Mouse (Mus musculus): ENCODE results near the gene Cwf19l1.
A peak's percentile ranks its signal among the peaks of the same experiment; 100 is the strongest.

Gene Cwf19l1

DNA sequence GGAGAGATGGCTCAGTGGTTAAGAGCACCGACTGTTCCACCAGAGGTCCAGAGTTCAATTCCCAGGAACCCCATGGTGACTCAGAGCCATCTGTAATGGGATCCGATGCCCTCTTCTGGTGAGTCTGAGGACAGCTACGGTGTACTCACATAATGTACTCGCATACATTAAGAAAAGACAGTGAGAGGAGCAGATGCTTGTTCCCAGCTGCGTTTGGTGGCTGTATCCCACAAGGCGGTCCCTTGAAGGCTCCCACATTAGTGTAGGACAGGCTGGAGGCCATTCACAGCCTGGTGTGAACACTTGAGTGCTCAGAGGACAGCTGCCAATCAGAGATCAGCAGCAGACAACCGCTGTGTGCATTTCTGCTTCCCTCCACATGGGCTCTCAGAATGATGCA, 24.0 kb downstream of the Cwf19l1 start:
- no peak for DNase-seq (ENCODE audit: extremely low read depth, low read depth)

DNA sequence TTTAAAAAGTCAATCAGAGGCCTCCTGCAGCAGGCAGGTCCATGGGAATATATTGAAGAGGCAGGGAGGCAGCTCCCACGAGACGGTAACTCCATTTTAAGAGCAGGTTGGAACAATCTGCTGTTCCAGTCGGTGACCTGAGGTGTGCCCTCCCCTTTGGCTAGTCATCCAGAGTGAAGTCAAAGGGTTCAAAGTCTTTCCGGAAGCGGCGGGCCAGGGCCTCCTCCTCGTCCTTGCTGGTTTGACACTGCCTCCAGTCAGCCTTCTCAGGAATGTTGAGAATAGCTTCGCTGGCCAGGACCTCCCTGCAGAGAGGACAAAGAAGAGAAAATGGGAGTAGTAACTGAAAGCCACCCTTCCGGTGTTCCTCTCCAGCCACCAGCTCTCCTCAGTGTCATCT, 25.3 kb downstream of the Cwf19l1 start:
- DNase-seq (ENCODE audit: extremely low read depth, low read depth) = no peak

DNA sequence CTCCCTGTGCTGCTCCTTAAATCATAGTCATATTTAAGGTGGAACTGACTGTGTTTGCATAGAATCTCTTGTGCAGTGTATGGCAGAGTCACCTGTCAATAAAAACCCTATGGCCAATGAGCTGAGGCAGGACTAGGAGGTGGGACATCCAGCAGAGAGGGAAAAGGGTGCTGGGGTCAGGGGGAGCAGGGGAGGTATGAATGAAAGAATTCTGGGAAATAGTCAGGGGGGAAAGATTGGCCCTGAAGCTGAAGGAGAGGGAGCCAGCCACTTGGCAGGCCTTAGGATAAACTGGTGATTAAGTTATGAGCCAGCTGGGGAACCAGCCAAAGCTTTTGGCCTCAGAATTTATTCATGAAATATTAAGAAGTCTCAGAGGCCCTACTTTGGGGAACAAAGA, 26.7 kb downstream of the Cwf19l1 start:
- DNase-seq (ENCODE audit: extremely low read depth, low read depth) = no peak

DNA sequence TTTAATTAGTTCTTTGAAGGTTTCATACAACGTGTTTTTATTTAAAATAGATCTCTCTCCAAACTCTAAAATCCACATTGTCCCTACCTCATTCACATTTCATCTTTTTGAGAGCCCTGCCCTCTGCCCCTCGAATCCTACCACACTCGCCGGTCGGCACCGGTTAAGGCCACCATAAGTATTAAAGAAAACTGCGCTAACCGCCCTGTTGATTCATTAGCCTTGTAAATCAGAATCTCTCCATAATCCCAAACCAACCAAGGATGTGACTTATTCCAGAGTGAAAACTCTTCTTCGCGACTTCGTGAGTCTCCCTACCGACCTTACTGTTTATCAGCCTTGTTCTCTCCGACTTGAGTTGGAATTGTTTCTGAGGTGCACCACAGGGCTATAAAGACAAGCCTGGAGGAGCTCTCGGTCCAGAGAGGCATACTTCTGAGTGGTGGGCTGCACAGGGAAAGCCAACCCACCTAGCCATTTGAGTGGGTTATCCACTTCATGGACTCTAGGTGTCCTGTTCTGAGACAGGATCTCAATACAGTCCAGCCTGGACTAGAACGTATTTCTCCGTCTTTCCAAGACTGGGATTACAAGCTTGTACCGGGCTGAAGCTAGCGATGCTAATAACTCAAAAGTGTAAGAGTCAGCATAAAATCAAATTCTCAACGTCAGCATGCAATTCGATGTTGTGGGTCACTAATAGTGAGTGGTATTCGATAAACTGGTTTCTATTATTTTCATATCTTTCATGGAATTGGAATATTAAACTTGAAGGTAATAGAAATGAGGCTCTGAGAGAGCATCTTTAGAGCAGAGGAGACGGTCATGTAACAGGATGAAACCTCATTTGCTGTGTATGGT, 27.8 kb downstream of the Cwf19l1 start:
- no peak for DNase-seq (ENCODE audit: extremely low read depth, low read depth)

DNA sequence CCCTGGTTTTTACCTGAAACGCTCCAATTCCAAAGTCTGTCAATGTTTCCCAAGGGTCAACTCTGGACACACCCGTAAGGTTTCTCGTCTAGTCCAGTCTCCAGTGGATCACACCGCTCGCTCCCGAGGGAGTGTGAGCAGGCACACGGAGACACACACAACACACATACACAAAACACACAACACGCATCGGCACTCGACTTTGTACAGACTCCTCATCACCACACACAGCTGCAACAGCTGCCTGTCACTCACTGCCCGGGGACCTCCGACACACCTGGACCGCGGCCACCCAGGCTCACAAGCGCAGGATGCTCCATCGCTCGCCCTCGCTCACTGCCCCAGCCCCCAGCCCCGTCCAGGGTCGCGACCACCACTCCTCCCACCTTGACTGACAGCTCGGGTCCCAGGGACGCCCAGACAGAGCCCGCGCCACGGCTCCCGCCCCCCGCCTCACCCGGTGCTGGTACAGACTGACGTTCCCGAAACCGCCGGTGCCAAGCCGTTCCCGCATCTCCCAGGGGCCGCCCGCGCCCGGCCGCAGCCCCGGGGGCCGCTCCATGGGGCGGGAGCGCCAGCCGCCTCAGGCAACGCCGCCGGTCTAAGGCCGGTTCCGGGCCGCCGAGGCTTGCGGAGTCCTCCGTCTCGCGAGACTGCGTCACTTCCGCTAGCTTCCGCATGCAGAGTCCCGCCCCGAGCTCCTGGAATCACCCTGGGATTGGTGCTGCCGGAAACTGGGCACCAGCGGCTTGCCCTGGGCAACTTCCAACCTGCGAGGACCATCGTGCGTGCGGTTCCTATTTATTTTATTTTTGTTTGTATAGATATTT, 28.6 kb downstream of the Cwf19l1 start, which contains the start of gene Chuk:
TSS of gene Chuk (minus strand) at position 650 of the 830 bp plus-strand sequence.
- DNase-seq (ENCODE audit: extremely low read depth, low read depth) = peak; percentile 90

DNA sequence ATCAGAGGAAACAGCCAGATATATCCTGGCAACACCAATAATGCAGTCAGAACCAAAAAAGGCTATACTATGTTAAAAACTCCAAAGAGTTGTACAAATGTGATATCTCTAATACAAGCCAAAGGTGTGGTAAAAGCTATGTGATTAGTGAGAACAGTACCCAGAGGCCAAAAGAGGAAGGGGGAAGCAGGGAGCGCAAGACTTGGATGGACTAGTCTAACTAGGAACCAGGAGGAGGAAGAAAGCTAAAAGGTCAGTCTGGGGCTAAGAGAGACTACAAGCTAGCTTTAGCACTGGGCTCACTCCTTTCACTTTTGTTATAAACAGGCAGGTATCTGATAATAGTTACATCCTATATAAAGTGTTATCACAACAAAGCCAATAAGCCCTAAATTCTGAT, 31.3 kb downstream of the Cwf19l1 start:
- no peak for DNase-seq (ENCODE audit: extremely low read depth, low read depth)

DNA sequence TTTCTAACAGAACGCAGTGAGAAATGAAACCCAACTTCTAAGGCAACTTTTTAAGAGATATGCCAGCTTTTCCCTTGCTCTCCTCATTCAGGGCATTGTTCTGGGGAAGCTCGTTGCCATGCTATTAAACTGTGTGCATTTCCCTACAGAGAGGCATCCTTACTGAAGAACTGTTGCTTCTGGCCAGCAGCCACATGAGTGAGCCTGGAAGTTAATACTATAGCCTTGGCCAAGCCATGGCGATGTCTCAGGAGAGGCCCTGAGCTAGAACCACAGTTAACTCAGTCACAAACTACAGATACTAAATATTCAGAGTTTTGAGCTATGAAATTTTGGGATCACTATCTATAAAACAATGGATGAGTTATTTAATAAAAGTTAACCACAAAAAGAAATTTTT, 32.7 kb downstream of the Cwf19l1 start:
- no peak for DNase-seq (ENCODE audit: extremely low read depth, low read depth)

DNA sequence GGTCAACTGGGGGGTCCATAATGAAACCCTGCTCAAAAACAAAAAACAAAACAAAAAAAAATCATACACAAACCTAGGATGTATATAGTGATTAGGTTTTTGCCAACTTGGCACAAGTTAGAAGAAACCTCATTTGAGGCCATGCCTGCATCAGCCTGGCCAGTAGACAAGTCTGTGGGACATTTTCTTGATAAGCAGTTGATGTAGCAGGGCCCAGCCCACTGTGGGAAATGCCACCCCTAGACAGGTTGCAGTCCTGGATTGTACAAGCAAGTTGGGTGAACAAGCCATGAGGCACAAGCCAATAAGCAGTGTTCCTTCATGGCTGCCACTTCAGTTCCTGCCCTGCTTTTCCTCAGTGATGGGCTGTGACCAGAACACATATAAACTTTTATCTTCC, 34.8 kb downstream of the Cwf19l1 start:
- no peak for DNase-seq (ENCODE audit: extremely low read depth, low read depth)

DNA sequence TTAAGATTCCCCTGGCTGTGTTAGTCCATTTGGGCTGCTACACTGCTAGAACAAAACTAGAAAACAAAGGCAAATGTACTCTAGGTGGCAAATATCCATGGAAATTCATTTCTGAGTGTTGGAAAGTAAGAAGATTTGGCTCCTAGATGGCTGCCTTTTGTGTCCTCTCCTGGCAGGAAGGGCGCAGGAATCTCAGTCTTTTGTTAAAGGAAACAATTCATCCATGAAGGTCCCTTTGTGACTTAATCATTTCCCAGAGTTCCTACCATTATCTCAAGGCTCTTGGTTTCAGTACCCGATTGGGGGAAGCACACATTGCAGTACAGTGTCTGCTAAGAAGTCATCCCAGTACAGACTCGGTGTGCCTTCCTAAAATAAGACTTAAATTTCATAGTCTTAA, 49.4 kb downstream of the Cwf19l1 start:
- no peak for DNase-seq (ENCODE audit: extremely low read depth, low read depth)

DNA sequence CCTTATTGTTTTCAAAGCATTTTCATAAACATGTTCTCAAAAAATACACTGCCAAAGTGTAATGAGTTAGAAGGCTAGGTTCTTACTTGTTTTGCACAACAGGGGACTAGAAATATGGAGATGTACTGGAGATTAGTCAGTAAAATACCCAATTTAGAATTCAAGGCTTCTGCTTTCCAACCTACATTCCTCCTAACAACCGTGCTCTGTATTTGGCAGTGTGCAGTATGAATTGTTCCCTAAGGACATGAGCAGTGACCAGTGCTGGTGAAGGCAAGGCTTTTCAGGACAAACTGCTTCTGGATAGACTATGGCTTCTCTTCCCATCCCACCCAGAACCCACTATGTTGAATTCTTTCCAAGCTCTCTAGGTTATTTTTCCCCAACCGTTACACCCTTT, 54.8 kb downstream of the Cwf19l1 start:
- no peak for DNase-seq (ENCODE audit: extremely low read depth, low read depth)

DNA sequence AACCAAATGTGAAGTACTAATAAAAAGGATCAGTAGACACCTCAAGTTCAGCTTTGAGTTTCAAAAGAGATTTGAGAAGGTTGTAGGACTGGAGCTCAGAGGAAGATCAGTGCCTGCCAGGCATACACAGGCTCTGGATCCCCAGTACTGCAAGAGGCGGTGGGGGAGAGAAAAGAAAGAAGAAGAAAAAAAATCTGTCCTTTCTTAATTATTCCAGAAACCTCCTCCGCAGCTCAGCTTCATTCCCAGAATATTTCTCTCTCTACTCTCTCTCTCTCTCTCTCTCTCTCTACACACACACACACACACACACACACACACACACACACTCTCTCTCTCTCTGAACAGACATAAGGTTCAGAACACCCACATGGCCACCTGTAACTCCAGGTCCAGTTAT, 55.7 kb downstream of the Cwf19l1 start:
- DNase-seq (ENCODE audit: extremely low read depth, low read depth) = no peak

DNA sequence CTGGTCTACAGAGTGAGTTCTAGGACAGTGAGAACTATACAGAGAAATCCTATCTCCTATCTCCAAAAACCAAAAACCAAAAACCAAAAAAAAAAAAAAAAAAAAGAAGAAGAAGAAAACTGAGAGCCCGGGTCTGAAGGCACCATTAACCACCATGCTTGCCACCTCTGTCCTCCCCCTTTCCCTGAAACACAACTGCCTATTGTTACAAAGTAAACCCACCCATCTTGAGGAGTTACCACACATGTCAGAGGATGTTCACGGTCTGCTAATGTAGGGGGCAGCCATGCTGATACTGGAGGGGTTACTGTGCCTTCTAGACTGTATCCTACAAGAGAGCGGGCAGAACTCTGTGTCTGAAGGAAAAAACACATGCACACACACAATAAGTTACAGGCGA, 58.7 kb downstream of the Cwf19l1 start:
- no peak for DNase-seq (ENCODE audit: extremely low read depth, low read depth)

DNA sequence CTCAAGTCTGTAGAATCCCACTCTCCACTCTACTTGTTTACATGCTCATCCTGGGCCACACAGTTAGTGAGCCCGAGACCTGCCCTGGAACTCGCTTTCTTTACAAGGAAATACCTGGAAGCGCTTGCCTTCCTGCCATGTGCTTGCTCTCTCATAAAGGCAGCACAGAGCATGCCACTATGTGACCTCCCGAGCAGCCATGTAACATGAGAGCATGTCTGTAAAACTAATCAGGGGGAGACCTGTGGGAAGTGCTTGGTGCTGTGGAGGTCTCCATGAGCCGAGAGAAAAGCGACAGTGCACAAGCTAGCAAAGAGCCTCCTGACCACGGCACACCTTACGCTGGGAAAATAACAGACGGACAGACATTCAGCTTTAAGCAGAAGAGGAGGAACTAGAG, 59.2 kb downstream of the Cwf19l1 start:
- DNase-seq (ENCODE audit: extremely low read depth, low read depth) = no peak

DNA sequence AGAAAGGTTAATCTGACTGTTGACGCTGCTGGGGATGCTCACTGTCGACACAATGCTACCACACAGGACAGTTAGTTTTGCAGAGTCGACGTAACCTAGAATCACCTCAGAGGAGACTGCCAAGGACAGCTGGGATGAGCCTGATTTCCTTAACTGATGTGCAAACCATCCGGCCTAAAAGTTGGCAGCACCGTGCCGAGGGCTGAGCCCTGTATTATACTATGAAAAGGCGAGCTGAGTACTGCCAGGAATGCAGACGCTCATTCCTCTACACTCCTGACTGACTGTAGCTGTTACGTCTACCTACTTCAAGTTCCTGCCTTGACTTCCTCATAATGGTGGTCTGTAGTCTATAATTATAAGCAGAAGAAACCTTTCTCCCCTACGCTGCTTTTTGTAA, 60.7 kb downstream of the Cwf19l1 start:
- no peak for DNase-seq (ENCODE audit: extremely low read depth, low read depth)

DNA sequence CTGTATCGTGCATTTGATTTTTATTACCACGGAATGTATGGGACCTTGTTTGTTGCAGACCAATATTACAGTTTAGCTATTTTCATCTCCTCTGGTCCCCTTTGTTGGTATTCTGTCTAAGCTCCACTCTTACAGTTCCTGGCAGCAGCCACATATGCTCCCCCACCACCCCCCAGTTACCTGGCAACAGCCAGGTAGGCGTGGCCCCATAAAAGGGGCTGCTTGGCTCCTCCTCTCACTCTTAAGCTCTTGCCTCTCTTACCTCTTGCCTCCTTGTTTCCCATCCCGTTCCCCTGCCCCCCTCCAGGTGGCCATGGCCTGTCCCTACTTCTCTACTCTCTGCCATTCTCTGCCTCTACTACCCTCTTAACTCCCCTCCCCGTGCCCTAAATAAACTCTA, 64.5 kb downstream of the Cwf19l1 start:
- DNase-seq (ENCODE audit: extremely low read depth, low read depth) = no peak

DNA sequence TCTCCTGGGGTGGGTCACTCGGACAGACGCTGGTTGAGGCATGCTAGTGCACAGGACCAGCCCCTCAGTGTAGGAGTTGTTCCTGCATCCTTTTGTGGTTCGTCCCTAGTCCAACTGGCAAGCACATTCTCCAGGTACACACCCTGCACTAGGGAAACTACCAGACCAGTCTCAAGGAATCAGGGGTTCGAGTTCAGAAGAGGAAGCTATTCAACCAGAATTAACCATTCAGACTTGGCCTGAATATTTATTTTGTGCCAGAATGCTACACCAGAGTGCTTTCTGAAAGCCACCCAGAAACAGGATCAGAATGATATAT, 65.8 kb downstream of the Cwf19l1 start:
- DNase-seq (ENCODE audit: extremely low read depth, low read depth) = no peak

DNA sequence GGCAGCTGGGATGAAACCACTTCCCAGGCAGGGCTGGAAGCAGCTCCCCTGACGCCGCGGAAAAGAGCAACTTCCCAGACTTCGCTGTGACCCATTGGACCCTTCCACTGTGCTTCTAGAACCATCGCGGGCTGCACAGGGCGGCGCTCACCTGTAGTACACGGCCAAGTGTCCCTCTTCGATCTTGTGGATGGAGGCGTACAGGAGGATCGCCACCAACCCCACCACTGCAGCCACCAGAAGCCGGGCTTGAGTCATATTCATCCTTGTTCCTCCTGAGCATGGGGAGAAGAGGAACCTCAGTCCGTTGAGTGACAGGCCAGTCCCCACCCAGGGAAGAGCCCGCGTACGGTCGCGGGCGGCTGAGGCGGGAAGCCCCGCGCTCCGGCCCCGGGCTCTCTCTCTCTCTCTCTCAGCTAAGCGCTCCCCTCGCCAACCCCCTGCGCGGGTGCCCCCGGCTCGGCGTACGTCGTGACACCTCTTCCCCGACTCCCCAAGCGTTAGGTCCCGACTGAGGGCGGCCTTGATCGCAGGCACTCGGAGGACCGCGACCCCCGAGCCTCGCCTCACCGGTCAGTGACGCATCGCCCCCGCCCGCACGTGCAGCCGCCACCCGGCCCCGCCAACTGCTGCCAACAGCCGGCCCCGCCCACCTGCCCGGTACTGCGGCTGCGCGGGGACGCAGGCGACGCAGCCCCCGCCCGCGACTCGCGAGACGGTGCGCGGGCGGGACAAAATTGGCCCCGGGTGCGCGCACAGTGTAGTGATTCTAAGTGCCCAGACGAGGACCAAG, 66.4 kb downstream of the Cwf19l1 start, which contains the start of gene Erlin1:
TSS of gene Erlin1 (minus strand) at position 665 of the 793 bp plus-strand sequence.
- DNase-seq (ENCODE audit: extremely low read depth, low read depth) = peak; percentile 60

DNA sequence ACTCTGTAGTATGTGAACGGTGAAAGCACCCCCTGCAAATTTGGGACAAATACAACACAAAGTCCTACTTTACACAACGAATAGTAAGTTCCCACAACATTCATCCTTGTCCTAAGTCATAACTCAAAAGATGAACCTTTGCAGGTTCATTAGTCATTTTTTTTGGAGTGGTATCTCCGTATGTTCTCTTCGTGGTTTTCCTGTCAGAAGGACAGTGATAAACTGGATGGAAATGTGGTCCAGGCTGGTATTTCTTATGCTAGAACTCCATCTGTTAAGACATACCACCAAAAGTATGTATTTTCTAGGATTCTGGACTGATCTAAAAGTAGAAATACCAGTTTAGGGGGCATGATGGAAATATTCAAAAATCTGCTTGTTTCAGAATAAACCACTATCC, 67.4 kb downstream of the Cwf19l1 start:
- peak; percentile 26 for DNase-seq (ENCODE audit: extremely low read depth, low read depth)

DNA sequence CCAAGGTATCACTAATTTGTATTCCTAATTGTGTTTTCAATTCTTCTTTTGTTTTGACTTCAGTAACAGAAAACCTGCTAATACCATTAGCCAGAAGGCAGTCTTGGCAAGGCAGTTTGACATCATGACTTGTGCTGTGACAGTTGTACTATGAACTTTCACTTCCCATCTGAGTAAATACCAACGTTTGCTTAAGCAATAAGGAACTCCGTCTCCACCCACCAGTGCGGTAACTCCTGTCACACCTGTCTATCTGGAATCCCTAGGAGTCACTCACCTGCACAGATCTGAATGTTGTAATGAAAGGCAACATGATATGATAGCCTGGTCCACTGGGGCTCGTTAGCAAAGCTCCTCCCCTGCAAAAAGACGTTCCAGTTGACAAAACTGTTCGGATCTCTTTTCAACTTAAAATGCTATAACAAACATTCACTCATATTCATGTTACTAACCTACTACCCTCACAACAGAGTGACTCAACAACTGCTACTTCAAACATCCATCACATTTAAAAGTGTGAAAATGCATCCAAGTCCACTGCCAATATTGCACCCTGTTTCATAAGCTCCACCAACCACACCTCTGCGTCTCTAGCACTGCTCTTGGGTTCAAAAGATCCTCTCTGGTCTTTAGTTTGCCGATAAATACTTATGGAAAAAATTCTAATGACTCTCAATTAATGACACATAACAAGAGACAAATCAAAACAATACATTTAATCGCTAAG, 68.2 kb downstream of the Cwf19l1 start:
- no peak for DNase-seq (ENCODE audit: extremely low read depth, low read depth)

DNA sequence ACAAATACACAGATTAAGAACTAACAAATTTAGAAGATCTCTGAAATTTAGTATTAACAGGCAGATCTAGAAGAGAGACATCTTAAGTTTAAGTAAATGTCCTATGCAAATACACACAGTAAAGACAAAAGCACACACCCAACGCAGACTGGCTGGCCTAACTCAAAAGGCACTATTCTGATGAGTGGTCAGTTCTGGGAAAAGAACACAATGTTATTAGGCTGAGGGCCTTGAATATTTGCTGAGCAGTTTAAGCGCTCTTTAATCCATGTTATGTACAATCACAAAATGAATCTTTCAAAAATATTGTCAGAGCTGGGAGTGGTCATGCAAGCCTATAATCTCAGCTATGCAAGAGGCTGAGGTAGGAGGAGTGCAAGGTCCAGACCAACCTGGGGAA, 70.9 kb downstream of the Cwf19l1 start:
- DNase-seq (ENCODE audit: extremely low read depth, low read depth) = no peak

DNA sequence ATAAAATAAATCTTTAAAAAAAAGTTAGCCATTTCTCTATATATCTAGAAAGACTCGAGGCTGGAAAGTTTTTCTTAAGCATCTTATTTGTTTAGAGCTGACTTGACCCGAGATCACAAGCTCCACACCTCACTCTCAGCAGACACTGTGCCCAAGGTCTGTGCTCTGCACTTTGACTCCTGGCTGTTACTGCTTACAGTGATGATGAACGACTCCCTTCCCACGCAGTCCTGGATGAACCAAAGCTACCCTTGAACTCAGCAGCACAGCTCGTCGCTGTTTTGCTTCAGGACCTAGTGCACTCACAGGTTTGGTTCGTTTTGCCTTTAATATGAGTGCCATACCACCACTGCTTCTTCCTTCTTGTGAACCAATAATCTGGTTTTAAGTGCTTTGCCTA, 71.9 kb downstream of the Cwf19l1 start:
- DNase-seq (ENCODE audit: extremely low read depth, low read depth) = no peak
